Mouse (Mus musculus) forebrain, embryonic 13.5 days (tissue): Measurements from ENCODE around the gene Hoxa13. TPM values are rescaled to one million over a fixed set of nuclear protein-coding genes. Genes with fewer than 3 reads are reported as not detected.

Experiments
- ATAC-seq: fragments of 200-750 bp; cut with Nextera tagmentation; 2 replicates; pipeline ENCODE4 v1.8.0; 2017
- H3K27ac ChIP-seq: fragments of 300-500 bp; sonication (generic); 2 replicates; pipeline ENCODE4 v1.5.1; 2015; ENCODE audit warnings: inconsistent platforms, mild to moderate bottlenecking, moderate library complexity
- H3K27me3 ChIP-seq: fragments of 300-500 bp; sonication (generic); 2 replicates; pipeline ENCODE4 v1.6.1; 2015; ENCODE audit warnings: mild to moderate bottlenecking, inconsistent platforms
- H3K36me3 ChIP-seq: fragments of 300-500 bp; sonication (generic); 2 replicates; pipeline ENCODE4 v1.6.1; 2015; ENCODE audit warnings: mild to moderate bottlenecking, inconsistent platforms; ENCODE audit not compliant: poor library complexity, severe bottlenecking
- H3K4me1 ChIP-seq: fragments of 300-500 bp; sonication (generic); 2 replicates; pipeline ENCODE4 v1.6.1; 2015; ENCODE audit warnings: inconsistent platforms
- H3K4me2 ChIP-seq: fragments of 300-500 bp; sonication (generic); 2 replicates; pipeline ENCODE4 v1.6.1; 2015; ENCODE audit warnings: inconsistent platforms, mild to moderate bottlenecking, moderate library complexity
- H3K4me3 ChIP-seq: fragments of 300-500 bp; sonication (generic); 2 replicates; pipeline ENCODE4 v1.5.1; 2015; ENCODE audit warnings: mild to moderate bottlenecking, inconsistent platforms
- H3K9ac ChIP-seq: fragments of 300-500 bp; sonication (generic); 2 replicates; pipeline ENCODE4 v1.6.1; 2015; ENCODE audit warnings: mild to moderate bottlenecking, inconsistent platforms
- H3K9me3 ChIP-seq: fragments of 300-500 bp; sonication (generic); replicated peaks from 2 replicates; pipeline ENCODE4 v1.6.1; 2016; ENCODE audit warnings: inconsistent platforms
- whole genome bisulfite sequencing: fragments of 180-500 bp; shearing (Covaris S2); methylation state at CpG from one replicate; pipeline ENCODE4 v1.1.7; 2015; 5-methylcytosine and 5-hydroxymethylcytosine counted together
- polyA plus RNA-seq: library from polyadenylated mRNA; unstranded; fragments of >200 nt; fragmentation: Nextera tagmentation; extraction: Ambion mirVana; gene quantifications from 2 replicates; pipeline ENCODE4 v1.2.1, GENCODE M21; 2015

The Hoxa13 gene
- polyA plus RNA-seq, 1 experiment from 2014 or later = not detected

DNA sequence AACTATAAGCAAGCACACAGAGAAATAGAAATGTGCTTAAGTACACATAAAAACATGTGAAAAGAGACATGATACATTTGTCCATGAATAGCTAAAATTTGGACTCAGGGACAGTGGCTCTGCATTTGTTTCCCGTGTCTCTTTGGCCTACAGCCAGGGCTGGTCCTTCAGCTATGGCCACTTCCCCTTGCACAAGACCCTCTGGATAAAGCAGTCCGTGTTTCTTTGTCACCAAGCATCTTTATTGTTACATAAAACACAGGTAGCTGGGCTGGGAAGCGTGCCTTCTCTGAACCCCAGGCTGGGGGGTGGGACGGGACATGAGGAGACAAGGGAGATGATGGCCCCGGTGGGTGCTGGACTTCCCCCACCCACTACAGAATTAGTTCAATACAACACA lies 46.4 kb downstream of the Hoxa13 start:
- 7% methylated on average over 5 of the region's 5 CpGs for WGBS

GRCm38 (mm10) chr6:52213119-52213986 lies 47.3 kb downstream of the Hoxa13 start, which contains the start of the genes Hoxa3 and Gm28308:
Gene Hoxa3 (minus strand): TSS chr6:52213336.
Gene Gm28308 (minus strand): TSS chr6:52213339.
- Histone ChIP-seq H3K4me3 (no peak within 1 kb of the TSS), H3K27ac (no peak within 1 kb of the TSS)
- WGBS = 2% methylated on average over 38 of the region's 38 CpGs

More for the DNA sequence above, 46.4 kb downstream of the Hoxa13 start:
- no peak overlapping the region for H3K4me3 ChIP-seq
- no peak overlapping the region for H3K9ac ChIP-seq
- no peak overlapping the region for H3K27ac ChIP-seq
- no peaks in the 10 kb centered on the region for H3K9me3 ChIP-seq
- no peak overlapping the region for H3K4me2 ChIP-seq
- ATAC-seq = no peak
- H3K4me1 ChIP-seq = peaks cover 12% of the 10 kb centered on the region
- H3K36me3 ChIP-seq = no peaks in the 10 kb centered on the region
- H3K27me3 ChIP-seq = peaks cover 100% of the 10 kb centered on the region

GRCm38 (mm10) chr6:52212556-52213118 lies 48.0 kb downstream of the Hoxa13 start:
- Histone ChIP-seq H3K9me3 (no peaks in the 10 kb centered on the region), H3K9ac (no peak overlapping the region), H3K36me3 (no peaks in the 10 kb centered on the region), H3K4me1 (peaks cover 17% of the 10 kb centered on the region), H3K4me3 (no peak overlapping the region), H3K4me2 (no peak overlapping the region), H3K27ac (no peak overlapping the region), H3K27me3 (peaks cover 100% of the 10 kb centered on the region)
- under 1% methylated on average over 22 of the region's 22 CpGs for WGBS
- ATAC-seq = no peak

More at GRCm38 (mm10) chr6:52213119-52213986, 47.3 kb downstream of the Hoxa13 start, which contains the start of the genes Hoxa3 and Gm28308:
- no peak within 1 kb of the TSS for H3K4me2 ChIP-seq
- H3K36me3 ChIP-seq = no peaks in the 10 kb centered on the region
- ATAC-seq = no peak
- H3K4me1 ChIP-seq = peaks cover 17% of the 10 kb centered on the region
- H3K27me3 ChIP-seq = peaks cover 100% of the 10 kb centered on the region
- no peak within 1 kb of the TSS for H3K9ac ChIP-seq
- no peaks in the 10 kb centered on the region for H3K9me3 ChIP-seq

- WGBS = 4% methylated on average over 13 of the region's 13 CpGs
- Histone ChIP-seq H3K27ac (no peak overlapping the region), H3K9me3 (no peaks in the 10 kb centered on the region), H3K4me1 (peaks cover 10% of the 10 kb centered on the region), H3K4me3 (no peak overlapping the region), H3K9ac (no peak overlapping the region), H3K4me2 (no peak overlapping the region), H3K27me3 (peaks cover 100% of the 10 kb centered on the region), H3K36me3 (no peaks in the 10 kb centered on the region)
- no peak for ATAC-seq
Observed at GRCm38 (mm10) chr6:52211961-52212360, 48.7 kb downstream of the Hoxa13 start.

GRCm38 (mm10) chr6:52211170-52211935 lies 49.3 kb downstream of the Hoxa13 start:
- 1% methylated on average over 37 of the region's 37 CpGs for WGBS
- no peak overlapping the region for H3K4me3 ChIP-seq
- H3K4me1 ChIP-seq = 0 out of 2 replicates have a peak, but pooled peaks cover 8% of the 10 kb centered on the region
- no peak overlapping the region for H3K4me2 ChIP-seq
- ATAC-seq = peak; percentile 48
- no peak overlapping the region for H3K9ac ChIP-seq
- peaks cover 100% of the 10 kb centered on the region for H3K27me3 ChIP-seq
- H3K9me3 ChIP-seq = no peaks in the 10 kb centered on the region
- H3K27ac ChIP-seq = no peak overlapping the region
- H3K36me3 ChIP-seq = no peaks in the 10 kb centered on the region

DNA sequence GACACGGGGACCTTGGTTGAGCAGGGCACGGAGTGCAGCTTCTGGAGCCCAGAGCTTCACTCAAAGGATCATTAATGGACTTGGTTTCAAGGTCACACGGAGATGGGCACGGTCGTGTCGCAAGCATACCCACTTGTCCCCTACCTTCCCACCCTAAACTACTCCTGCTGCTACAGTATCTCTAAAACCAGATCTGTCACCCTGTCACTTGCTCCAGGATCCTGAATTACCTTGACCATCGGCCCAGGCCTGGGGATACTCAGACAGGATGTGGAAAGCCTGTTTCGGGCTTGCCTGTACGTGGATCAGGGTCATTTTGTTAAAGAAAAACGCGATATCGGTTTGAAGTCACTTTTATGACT lies 51.0 kb downstream of the Hoxa13 start:
- ATAC-seq = no peak
- Histone ChIP-seq H3K9me3 (no peaks in the 10 kb centered on the region), H3K4me2 (no peak overlapping the region)

DNA sequence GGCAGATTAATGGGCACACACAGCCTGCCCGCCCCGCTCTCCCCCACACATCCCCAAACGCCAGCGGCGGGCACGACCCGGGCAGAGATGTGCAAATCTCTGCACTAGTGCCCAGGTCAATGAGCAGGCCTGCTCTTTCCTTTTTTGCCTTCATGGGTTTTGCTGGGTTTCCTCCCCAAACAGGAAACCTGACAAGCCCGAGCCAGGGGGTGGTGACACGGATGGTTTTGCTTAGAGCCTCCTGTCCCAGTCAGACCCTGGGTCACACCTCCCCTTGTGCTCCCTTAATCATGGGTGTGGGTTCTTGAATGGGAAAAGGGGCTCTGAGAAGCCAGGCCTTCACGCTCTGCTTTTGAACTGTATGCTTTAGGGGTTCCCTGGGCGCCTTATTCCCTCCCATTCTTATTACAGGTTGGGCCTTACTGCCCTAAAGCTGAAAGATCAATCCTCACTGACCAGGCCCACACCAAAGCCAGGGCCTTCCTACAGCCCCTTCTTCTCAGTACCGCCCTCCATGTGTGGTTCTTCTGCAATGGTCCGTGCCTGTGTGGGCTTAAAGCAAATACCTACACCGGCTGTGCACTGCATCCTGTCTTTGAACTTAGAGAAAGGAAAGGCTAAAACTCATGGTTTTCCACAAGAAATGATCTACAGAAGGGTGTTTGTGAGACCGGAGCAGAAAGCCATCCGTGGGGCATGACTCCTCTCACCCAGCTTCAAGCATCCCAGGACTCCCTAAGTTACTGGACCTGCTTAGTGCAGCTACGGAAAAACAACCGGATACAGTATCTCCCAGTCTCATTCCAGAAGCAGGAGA lies 51.6 kb downstream of the Hoxa13 start:
- 3% methylated on average over 18 of the region's 18 CpGs for WGBS
- Histone ChIP-seq H3K36me3 (no peaks in the 10 kb centered on the region), H3K27ac (no peak overlapping the region), H3K9me3 (no peaks in the 10 kb centered on the region), H3K9ac (no peak overlapping the region), H3K4me3 (no peak overlapping the region), H3K27me3 (peaks cover 100% of the 10 kb centered on the region), H3K4me1 (peaks cover 13% of the 10 kb centered on the region), H3K4me2 (0 out of 2 replicates have a peak overlapping the region, but pooled peaks have one; percentile 13)
- no peak for ATAC-seq

More for the DNA sequence above, 51.0 kb downstream of the Hoxa13 start:
- 5% methylated on average over 12 of the region's 12 CpGs for WGBS
- Histone ChIP-seq H3K27ac (no peak overlapping the region), H3K36me3 (no peaks in the 10 kb centered on the region), H3K27me3 (peaks cover 100% of the 10 kb centered on the region), H3K9ac (no peak overlapping the region), H3K4me1 (0 out of 2 replicates have a peak, but pooled peaks cover 8% of the 10 kb centered on the region), H3K4me3 (no peak overlapping the region)

GRCm38 (mm10) chr6:52208072-52208867 lies 52.4 kb downstream of the Hoxa13 start, which contains the start of gene Hoxa6:
Gene Hoxa6 (minus strand): TSS chr6:52208722.
- Histone ChIP-seq H3K4me2 (0 out of 2 replicates have a peak within 1 kb of the TSS, but pooled peaks have one; percentile 13), H3K4me3 (no peak within 1 kb of the TSS), H3K36me3 (no peaks in the 10 kb centered on the region), H3K27me3 (peaks cover 100% of the 10 kb centered on the region), H3K27ac (no peak within 1 kb of the TSS), H3K4me1 (peaks cover 20% of the 10 kb centered on the region), H3K9ac (no peak within 1 kb of the TSS), H3K9me3 (no peaks in the 10 kb centered on the region)
- no peak for ATAC-seq
- WGBS = 1% methylated on average over 47 of the region's 47 CpGs
